Mouse (Mus musculus) hindbrain, embryonic 10.5 days (tissue): ENCODE data around the gene Fam83c. TPM values are rescaled to one million over a fixed set of nuclear protein-coding genes. Genes with fewer than 3 reads are reported as not detected.

Source experiments
- DNase-seq: peaks from one replicate; pipeline ENCODE4 v3.0.0-alpha.2; 2017; ENCODE audit warnings: low spot score
- H3K27ac ChIP-seq: fragments of 300-500 bp; sonication (generic); 2 replicates; pipeline ENCODE4 v1.5.1; 2016; ENCODE audit warnings: mild to moderate bottlenecking, moderate library complexity
- H3K27me3 ChIP-seq: fragments of 300-500 bp; sonication (generic); 2 replicates; pipeline ENCODE4 v1.6.1; 2016; ENCODE audit warnings: mild to moderate bottlenecking; ENCODE audit not compliant: poor library complexity, insufficient read depth, severe bottlenecking
- H3K36me3 ChIP-seq: fragments of 300-500 bp; sonication (generic); 2 replicates; pipeline ENCODE4 v1.6.1; 2016; ENCODE audit warnings: mild to moderate bottlenecking, moderate library complexity
- H3K4me1 ChIP-seq: fragments of 300-500 bp; sonication (generic); replicated peaks from 2 replicates; pipeline ENCODE4 v1.6.1; 2016; ENCODE audit warnings: mild to moderate bottlenecking
- H3K4me3 ChIP-seq: fragments of 300-500 bp; sonication (generic); 2 replicates; pipeline ENCODE4 v1.5.1; 2016; ENCODE audit warnings: mild to moderate bottlenecking, moderate library complexity
- H3K9me3 ChIP-seq: fragments of 300-500 bp; sonication (generic); 2 replicates; pipeline ENCODE4 v1.6.1; 2016; ENCODE audit warnings: mild to moderate bottlenecking, moderate library complexity
- WGBS: fragments of 180-500 bp; shearing (Covaris S2); methylation state at CpG from one replicate; pipeline ENCODE4 v1.1.7; 2016; 5-methylcytosine and 5-hydroxymethylcytosine counted together
- polyA plus RNA-seq: library from polyadenylated mRNA; unstranded; fragments of >200 nt; fragmentation: Nextera tagmentation; extraction: Ambion mirVana; gene quantifications from 2 replicates; pipeline ENCODE4 v1.2.1, GENCODE M21; 2016

Gene Fam83c
- polyA plus RNA-seq, 1 experiment from 2014 or later: 0.44 TPM

DNA sequence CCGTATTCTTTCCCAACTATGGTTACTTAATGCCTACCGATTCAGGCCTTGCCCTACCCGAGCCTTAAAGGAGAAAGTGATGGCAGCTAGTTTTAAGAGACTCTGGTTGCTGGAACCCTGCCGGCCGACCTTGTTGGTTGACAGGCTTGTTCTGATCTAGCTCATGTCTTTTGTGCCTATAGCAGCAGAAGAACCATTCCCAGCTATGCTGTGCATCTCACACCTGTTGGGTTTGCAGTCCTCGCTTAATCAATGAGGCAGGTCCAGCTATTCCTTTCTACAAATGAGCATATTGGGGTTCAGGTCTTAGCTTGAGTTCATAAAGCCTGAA, 28.8 kb downstream of the Fam83c start:
- Histone ChIP-seq H3K27ac (no peak overlapping the region), H3K36me3 (no peaks in the 10 kb centered on the region), H3K4me1 (0 out of 2 replicates have a peak, but pooled peaks cover 2% of the 10 kb centered on the region), H3K4me3 (no peak overlapping the region), H3K27me3 (no peaks in the 10 kb centered on the region; the same call in 1 of the 2 replicates), H3K9me3 (no peaks in the 10 kb centered on the region)
- WGBS: 80% methylated on average over 6 of the region's 6 CpGs
- no peak for DNase-seq

DNA sequence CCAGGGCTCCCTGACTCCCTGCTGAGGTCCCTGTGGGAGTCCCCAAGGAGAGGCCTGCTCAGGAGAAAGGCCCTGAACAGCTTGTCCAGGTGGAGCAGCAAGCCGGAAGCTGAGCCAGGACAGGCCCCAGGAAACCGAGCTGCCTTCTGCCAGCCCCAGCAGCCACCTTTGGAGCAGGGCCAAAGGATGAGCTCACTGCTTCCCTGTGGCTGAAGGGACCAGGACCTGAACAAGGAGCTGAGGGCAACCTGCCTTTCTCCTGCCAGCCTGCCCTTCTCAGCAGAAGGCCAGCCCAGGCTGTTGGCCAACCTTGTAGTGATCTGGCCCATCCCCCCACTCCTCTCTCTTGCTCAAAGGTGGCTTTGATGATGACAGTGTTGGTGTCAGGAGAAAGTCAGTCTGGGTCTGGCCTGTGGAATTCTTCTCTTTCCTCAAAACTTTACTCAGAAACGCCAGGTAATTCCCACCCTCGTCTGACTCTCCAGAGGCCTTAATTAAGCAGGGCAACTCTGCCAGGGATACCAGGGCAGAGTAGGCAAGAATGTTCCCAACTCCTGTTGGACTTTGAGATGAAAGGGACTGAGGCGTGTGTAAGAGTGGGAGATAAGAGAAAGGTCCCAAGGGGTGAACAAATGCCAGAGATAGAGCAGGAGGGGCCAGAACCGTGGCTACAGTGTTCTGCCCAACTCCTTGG, 29.3 kb downstream of the Fam83c start:
- WGBS: 68% methylated on average over 6 of the region's 6 CpGs
- H3K27ac ChIP-seq: no peak overlapping the region
- no peaks in the 10 kb centered on the region for H3K36me3 ChIP-seq
- 0 out of 2 replicates have a peak, but pooled peaks cover 2% of the 10 kb centered on the region for H3K4me1 ChIP-seq
- no peak overlapping the region for H3K4me3 ChIP-seq
- no peaks in the 10 kb centered on the region; the same call in 1 of the 2 replicates for H3K27me3 ChIP-seq
- no peak for DNase-seq
- no peaks in the 10 kb centered on the region for H3K9me3 ChIP-seq

DNA sequence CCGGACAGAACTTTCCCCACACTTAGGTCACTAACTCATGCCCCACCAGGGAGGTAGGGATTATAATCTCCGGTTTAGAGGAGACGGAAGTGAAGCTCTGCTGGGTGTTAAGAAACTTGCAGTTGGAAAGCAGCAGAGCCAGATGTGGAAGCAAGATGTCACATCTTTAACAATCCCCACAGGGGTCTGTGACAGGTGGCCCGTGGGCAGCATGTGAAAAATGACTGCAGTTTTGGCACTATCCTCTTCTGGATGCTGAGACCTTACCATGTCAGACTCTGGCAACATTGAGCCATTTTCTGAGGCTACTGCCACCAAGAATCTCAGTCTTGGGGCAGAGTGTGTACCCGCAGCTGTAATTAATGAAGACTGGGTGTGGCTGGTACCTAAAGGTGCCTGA, 30.6 kb downstream of the Fam83c start:
- H3K4me3 ChIP-seq: no peak overlapping the region
- H3K27me3 ChIP-seq: no peaks in the 10 kb centered on the region; the same call in 1 of the 2 replicates
- no peaks in the 10 kb centered on the region for H3K36me3 ChIP-seq
- H3K27ac ChIP-seq: no peak overlapping the region
- H3K9me3 ChIP-seq: no peaks in the 10 kb centered on the region
- no peak for DNase-seq
- WGBS: 79% methylated on average over 5 of the region's 5 CpGs
- 0 out of 2 replicates have a peak, but pooled peaks cover 2% of the 10 kb centered on the region for H3K4me1 ChIP-seq

DNA sequence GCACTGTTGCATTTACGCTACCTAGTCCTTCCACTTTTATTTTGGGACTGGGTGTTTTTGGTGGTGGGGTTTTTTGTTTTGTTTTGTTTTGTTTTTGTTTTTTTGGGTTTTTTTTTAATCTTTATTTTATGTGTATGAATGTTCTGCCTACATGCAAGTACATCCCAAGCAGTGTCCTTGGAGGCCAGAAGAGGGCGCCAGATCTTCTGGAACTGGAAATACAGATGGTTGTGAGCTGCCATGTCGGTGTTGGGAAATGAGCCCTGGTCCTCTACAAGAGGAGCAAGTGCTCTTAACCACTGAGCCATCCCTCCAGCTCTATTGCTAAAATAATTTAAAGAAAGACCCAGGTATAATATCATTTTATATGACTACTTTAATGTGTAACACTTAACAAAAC, 31.9 kb downstream of the Fam83c start:
- 0 out of 2 replicates have a peak, but pooled peaks cover 2% of the 10 kb centered on the region for H3K4me1 ChIP-seq
- 55% methylated on average over 3 of the region's 3 CpGs for WGBS
- H3K36me3 ChIP-seq: no peaks in the 10 kb centered on the region
- H3K27me3 ChIP-seq: no peaks in the 10 kb centered on the region; the same call in 1 of the 2 replicates
- H3K27ac ChIP-seq: no peak overlapping the region
- H3K4me3 ChIP-seq: no peak overlapping the region
- H3K9me3 ChIP-seq: no peaks in the 10 kb centered on the region
- DNase-seq: no peak

DNA sequence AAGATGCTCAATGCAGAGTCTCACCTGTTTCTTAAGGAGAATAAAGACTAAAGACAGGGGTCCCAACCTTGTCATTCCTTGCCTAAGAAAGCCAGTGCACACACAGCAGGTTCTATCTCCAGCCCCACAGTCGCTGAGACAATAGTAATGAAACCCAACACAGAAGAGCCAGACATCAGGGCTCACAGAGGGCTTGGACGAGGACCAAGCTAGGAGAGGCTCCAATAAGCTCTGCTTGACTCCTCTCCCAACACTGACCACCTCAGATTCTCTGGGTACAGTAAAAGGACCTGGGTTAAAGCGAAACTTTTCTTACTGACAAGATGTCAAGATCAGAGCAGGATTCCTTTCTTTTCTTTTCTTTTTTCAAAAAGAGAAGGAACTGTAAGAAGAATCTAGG, 36.0 kb downstream of the Fam83c start:
- H3K27me3 ChIP-seq: no peaks in the 10 kb centered on the region
- no peaks in the 10 kb centered on the region for H3K9me3 ChIP-seq
- no peaks in the 10 kb centered on the region for H3K36me3 ChIP-seq
- no peak overlapping the region for H3K27ac ChIP-seq
- H3K4me1 ChIP-seq: no peaks in the 10 kb centered on the region
- WGBS: 62% methylated on average over 3 of the region's 3 CpGs
- H3K4me3 ChIP-seq: no peak overlapping the region
- DNase-seq: no peak

DNA sequence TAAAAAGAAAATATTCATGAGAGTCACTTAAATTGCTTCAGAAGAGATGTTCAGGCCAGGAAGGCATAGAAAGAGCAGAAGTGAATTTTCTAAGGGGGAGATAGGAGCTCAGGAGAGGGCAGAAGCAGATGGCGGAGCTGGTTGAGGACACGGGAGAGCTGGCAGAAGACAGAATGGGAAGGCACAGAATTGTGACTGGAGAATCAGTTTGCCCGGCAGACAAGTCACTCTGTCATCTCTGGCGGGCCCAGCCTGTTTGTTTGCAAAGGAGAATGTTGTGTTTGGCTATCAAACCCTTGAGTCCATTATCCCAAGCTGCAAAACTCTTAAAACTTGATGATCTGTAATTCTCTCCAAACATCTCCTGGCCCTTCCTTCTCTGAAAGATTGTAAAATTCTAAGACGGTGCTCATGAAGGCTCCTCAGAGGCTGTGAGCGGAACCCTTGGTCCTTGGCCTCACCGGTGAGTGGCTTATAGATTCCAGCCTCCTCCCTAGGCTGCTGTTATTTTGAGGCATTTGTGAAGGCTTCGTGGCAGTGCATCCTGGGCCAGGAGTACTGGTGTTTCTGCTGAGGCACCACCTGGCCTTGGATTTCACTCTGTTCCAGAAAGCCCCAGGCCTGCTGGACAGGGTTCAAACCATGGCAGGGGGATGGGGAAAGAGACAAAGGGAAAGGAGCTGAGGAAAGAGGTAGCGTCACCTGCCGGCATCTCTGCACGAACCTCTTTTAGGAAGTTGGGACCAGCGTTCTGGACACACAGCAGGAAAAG, 39.8 kb downstream of the Fam83c start:
- H3K27me3 ChIP-seq: no peaks in the 10 kb centered on the region
- H3K36me3 ChIP-seq: no peaks in the 10 kb centered on the region
- DNase-seq: no peak
- H3K4me3 ChIP-seq: no peak overlapping the region
- H3K9me3 ChIP-seq: no peaks in the 10 kb centered on the region
- H3K4me1 ChIP-seq: peaks cover 7% of the 10 kb centered on the region
- 86% methylated on average over 12 of the region's 12 CpGs for WGBS
- H3K27ac ChIP-seq: no peak overlapping the region

GRCm38 (mm10) chr2:155792899-155793298, 41.8 kb downstream of the Fam83c start:
- Histone ChIP-seq H3K27ac (no peak overlapping the region), H3K4me3 (0 out of 2 replicates have a peak overlapping the region, but pooled peaks have one; percentile 11), H3K9me3 (no peaks in the 10 kb centered on the region), H3K4me1 (peaks cover 7% of the 10 kb centered on the region), H3K36me3 (no peaks in the 10 kb centered on the region), H3K27me3 (no peaks in the 10 kb centered on the region)
- 28% methylated on average over 12 of the region's 12 CpGs for WGBS
- DNase-seq: no peak

GRCm38 (mm10) chr2:155787949-155788931, 46.4 kb downstream of the Fam83c start:
- Histone ChIP-seq H3K36me3 (no peaks in the 10 kb centered on the region), H3K4me1 (peaks cover 4% of the 10 kb centered on the region), H3K27me3 (no peaks in the 10 kb centered on the region), H3K4me3 (no peak overlapping the region), H3K9me3 (no peaks in the 10 kb centered on the region), H3K27ac (no peak overlapping the region)
- 79% methylated on average over 18 of the region's 18 CpGs for WGBS
- DNase-seq: no peak

DNA sequence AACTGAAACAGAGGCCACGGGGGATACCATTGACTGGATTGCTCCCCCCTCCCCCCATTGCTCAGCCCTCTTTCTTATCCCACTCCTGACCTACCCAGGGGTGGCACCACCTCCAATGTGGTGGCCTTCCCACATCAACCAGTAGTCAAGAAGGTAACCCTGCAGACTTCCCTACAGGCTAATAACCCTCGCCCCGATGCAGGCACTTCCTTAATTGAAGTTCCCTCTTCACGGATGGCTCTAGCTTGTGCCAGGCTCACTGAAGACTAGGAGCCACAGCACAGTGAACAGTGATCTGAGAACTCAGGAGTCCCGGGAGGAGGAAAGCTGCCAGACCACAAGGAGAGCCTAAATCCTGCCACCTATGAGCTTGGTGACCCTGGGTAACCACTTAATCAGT, 47.7 kb downstream of the Fam83c start:
- 75% methylated on average over 5 of the region's 5 CpGs for WGBS
- no peaks in the 10 kb centered on the region for H3K36me3 ChIP-seq

DNA sequence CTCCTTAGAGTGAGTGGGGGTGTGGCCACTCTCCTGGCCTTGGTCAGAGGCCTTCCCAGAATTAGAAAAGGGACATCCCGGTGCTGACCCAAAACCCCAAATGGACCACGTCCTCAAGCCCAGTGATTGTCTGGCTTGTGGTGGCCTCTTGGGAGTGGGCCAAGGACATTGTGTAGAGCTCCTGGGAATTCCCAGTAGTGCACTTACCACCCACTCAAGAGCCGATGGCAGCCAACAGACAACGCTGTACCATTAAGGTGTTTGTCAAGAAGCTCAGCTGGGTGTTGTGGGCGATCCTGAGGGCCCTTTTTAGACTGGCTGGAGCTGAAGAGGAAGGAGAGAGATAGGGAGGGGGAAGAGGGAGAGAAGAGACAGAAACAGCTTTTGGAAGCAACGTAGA, 50.1 kb downstream of the Fam83c start:
- H3K36me3 ChIP-seq: no peaks in the 10 kb centered on the region
- H3K4me3 ChIP-seq: no peak overlapping the region
- H3K27ac ChIP-seq: no peak overlapping the region
- H3K27me3 ChIP-seq: no peaks in the 10 kb centered on the region
- no peaks in the 10 kb centered on the region for H3K4me1 ChIP-seq
- 86% methylated on average over 6 of the region's 6 CpGs for WGBS
- DNase-seq: no peak
- no peaks in the 10 kb centered on the region for H3K9me3 ChIP-seq

More for the DNA sequence above, 47.7 kb downstream of the Fam83c start:
- Histone ChIP-seq H3K27me3 (no peaks in the 10 kb centered on the region), H3K4me3 (no peak overlapping the region), H3K27ac (no peak overlapping the region), H3K9me3 (no peaks in the 10 kb centered on the region), H3K4me1 (no peaks in the 10 kb centered on the region)
- DNase-seq: no peak

- H3K9me3 ChIP-seq: no peaks in the 10 kb centered on the region
Measured at GRCm38 (mm10) chr2:155779506-155779905, 55.1 kb downstream of the Fam83c start.

DNA sequence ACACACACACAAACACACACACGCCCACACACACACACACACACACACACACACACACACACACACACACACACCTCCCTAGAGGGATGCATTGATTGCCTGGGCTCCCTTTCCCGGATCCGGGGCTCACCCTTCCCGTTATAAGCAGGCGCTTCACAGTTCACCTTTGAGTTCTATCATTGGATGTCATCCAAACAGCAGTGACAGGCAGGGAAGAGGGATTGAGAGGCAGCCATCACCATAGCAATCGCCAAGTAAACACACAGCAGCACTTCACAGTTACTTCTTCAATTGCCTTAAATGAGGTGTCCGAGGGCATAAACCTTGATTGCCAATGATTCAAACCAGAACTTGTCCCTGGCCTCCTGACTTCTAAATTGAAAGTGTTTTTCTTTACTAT, 55.6 kb downstream of the Fam83c start:
- no peak overlapping the region for H3K4me3 ChIP-seq
- H3K27me3 ChIP-seq: peaks cover 32% of the 10 kb centered on the region
- no peaks in the 10 kb centered on the region for H3K36me3 ChIP-seq
- no peak for DNase-seq
- H3K27ac ChIP-seq: no peak overlapping the region
- H3K4me1 ChIP-seq: peaks cover 18% of the 10 kb centered on the region
- H3K9me3 ChIP-seq: no peaks in the 10 kb centered on the region
- 72% methylated on average over 7 of the region's 7 CpGs for WGBS

More at GRCm38 (mm10) chr2:155779506-155779905, 55.1 kb downstream of the Fam83c start:
- no peak for DNase-seq
- Histone ChIP-seq H3K4me1 (peaks cover 17% of the 10 kb centered on the region), H3K27ac (no peak overlapping the region), H3K4me3 (no peak overlapping the region), H3K27me3 (peaks cover 28% of the 10 kb centered on the region), H3K36me3 (no peaks in the 10 kb centered on the region)
- WGBS: 85% methylated on average over 3 of the region's 3 CpGs
